Mouse (Mus musculus): ENCODE measurements at regions not wholly inside any gene's neighbourhood (a gene's known extent, or its start where the extent isn't known, plus 50 kb on each side); places are given as distances from the start of the nearest gene placed in this dataset.
A peak's percentile ranks its signal among the peaks of the same experiment; 100 is the strongest.

GRCm38 (mm10) chrX:85329474-85330225 lies 80.2 kb downstream of the Fthl17a start:
- H3K4me1 ChIP-seq = no peaks in the 10 kb centered on the region
- no peak overlapping the region for H3K27ac ChIP-seq
- no peak overlapping the region for H3K4me2 ChIP-seq
- no peak overlapping the region for H3K4me3 ChIP-seq
- peak; percentile 82 for ATAC-seq
- H3K36me3 ChIP-seq = no peaks in the 10 kb centered on the region
- H3K27me3 ChIP-seq (replicated peaks) = no peaks in the 10 kb centered on the region
- H3K9me3 ChIP-seq (replicated peaks) = no peaks in the 10 kb centered on the region
- 59% methylated on average over 6 of the region's 6 CpGs for WGBS (ENCODE audit: insufficient replicate concordance)
- H3K9ac ChIP-seq = no peak overlapping the region

GRCm38 (mm10) chrX:85343517-85343916 lies 94.0 kb downstream of the Fthl17a start:
- 49% methylated on average over 3 of the region's 3 CpGs for WGBS (ENCODE audit: insufficient replicate concordance)
- Histone ChIP-seq H3K27me3 (replicated peaks) (no peaks in the 10 kb centered on the region), H3K9me3 (replicated peaks) (no peaks in the 10 kb centered on the region), H3K4me3 (no peak overlapping the region), H3K27ac (no peak overlapping the region), H3K9ac (no peak overlapping the region), H3K4me2 (no peak overlapping the region), H3K36me3 (no peaks in the 10 kb centered on the region), H3K4me1 (no peaks in the 10 kb centered on the region)
- ATAC-seq = no peak

GRCm38 (mm10) chrX:85375296-85375695 lies 125.8 kb downstream of the Fthl17a start:
- H3K36me3 ChIP-seq = no peaks in the 10 kb centered on the region
- no peaks in the 10 kb centered on the region for H3K9me3 ChIP-seq (replicated peaks)
- no peak overlapping the region for H3K4me3 ChIP-seq
- H3K4me2 ChIP-seq = no peak overlapping the region
- no peak overlapping the region for H3K9ac ChIP-seq
- no peak for ATAC-seq
- WGBS (ENCODE audit: insufficient replicate concordance) = 13% methylated on average over 3 of the region's 3 CpGs
- no peak overlapping the region for H3K27ac ChIP-seq
- H3K27me3 ChIP-seq (replicated peaks) = no peaks in the 10 kb centered on the region
- H3K4me1 ChIP-seq = no peaks in the 10 kb centered on the region

DNA sequence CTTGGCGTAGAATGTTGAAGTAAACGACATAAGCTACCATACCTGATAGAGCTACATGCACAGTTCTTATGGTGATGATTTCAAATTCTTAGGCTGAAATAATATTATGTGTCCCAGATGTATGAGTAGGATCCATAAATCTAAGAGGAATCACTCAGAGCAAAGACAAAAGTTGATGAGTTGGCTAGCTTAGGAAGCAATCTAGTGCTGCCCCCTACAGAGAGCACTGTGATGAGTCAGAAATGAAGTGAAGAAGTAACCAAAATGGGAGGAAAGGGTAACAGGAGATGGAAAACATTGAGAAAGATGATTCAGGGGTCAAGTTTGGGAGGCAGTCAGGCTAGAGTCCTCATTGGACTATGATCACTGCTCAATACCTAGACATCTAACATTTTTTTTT lies 135.0 kb downstream of the Fthl17a start:
- no peaks in the 10 kb centered on the region for H3K4me1 ChIP-seq
- no peaks in the 10 kb centered on the region for H3K9me3 ChIP-seq (replicated peaks)
- H3K4me2 ChIP-seq = no peak overlapping the region
- H3K27me3 ChIP-seq (replicated peaks) = no peaks in the 10 kb centered on the region
- H3K36me3 ChIP-seq = no peaks in the 10 kb centered on the region
- WGBS (ENCODE audit: insufficient replicate concordance) = 72% methylated on average over 2 of the region's 2 CpGs
- no peak overlapping the region for H3K4me3 ChIP-seq
- H3K27ac ChIP-seq = no peak overlapping the region
- ATAC-seq = no peak
- H3K9ac ChIP-seq = no peak overlapping the region
